Mouse (Mus musculus): ENCODE data around the gene Ptrh2.

DNA sequence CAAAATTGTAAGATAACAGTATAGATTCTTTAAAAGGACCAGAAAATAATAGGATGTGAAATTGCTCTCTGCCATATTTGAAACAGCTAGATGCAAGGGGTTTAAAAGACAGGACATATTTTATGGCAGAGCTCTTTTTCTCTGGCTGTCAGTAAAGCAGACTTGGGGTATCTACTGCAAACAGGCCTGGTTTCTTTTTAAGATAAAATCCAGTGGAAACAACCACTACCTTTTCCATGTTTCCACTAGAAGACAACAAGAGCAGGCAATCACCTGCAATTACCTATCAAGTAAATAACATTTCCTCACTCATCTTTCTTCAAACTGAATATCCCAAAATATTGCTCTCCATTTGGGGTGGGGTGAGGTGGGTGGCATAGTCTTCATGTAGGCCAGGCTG lies 19.8 kb upstream of the Ptrh2 start:
- no peak for TF ChIP-seq POLR2A (IDR thresholded peaks at IDR 0.05; ENCODE audit: extremely low read depth, insufficient read depth, low read length)
- no peak for TF ChIP-seq CTCF (IDR thresholded peaks at IDR 0.05; ENCODE audit: extremely low read depth, insufficient read depth, low read length)

All from cortical plate, adult 2 months (tissue).